Comparison of ENCODE assay signal across 8 mouse cellular contexts in genomic region chr12:55299336-55299735, GRCm38 (mm10). TPM values are rescaled to one million over a fixed set of nuclear protein-coding genes. Genes with fewer than 3 reads are reported as not detected.
DNase-seq lines count a peak whose midpoint lies in the region; ATAC-seq and TF ChIP-seq lines count a peak whose summit lies in the region.

TSS of gene 1110008L16Rik (plus strand) at chr12:55299577.

- H3K4me1 ChIP-seq in ES-E14 (ENCODE audit: control insufficient read depth in 2 of 2, insufficient read depth in 2 of 2, low read length in 2 of 2, poor library complexity in 1 of 2), result peaks cover 0 to 12% of the 10 kb centered on the region in 2 experiments; a peak in 2 of 4 replicates
- peaks cover 19% of the 10 kb centered on the region for H3K4me1 ChIP-seq in embryonic facial prominence, embryonic 14.5 days (ENCODE audit: control insufficient read depth, insufficient read depth, low read length)
- peaks cover 35% of the 10 kb centered on the region for H3K4me1 ChIP-seq in liver, embryonic 13.5 days (replicated peaks)

- H3K4me2 ChIP-seq in embryonic facial prominence, embryonic 14.5 days (ENCODE audit: low read depth, low read length), result no peak within 1 kb of the TSS
- H3K4me2 ChIP-seq in liver, embryonic 13.5 days, result peak within 1 kb of the TSS; percentile 34; the same call in 1 of the 2 replicates

- ATAC-seq in embryonic facial prominence, embryonic 14.5 days (ENCODE audit: low read depth), result no peak
- ATAC-seq in liver, embryonic 13.5 days (ENCODE audit: low read depth), result no peak

- in situ Hi-C loops in ES-E14 (cut with MboI; ENCODE audit: low sequenced_read_pairs in 2 of 2, unreplicated experiment in 2 of 2), result no loop called here

- no peak within 1 kb of the TSS for H3K27ac ChIP-seq in ES-E14 (ENCODE audit: insufficient read depth, low read depth, low read length, poor library complexity, severe bottlenecking)
- H3K27ac ChIP-seq in embryonic facial prominence, embryonic 14.5 days (replicated peaks; ENCODE audit: low read depth, low read length), result no peak within 1 kb of the TSS
- H3K27ac ChIP-seq in liver, embryonic 13.5 days, result no peak within 1 kb of the TSS

- H3K36me3 ChIP-seq in ES-E14 (ENCODE audit: control insufficient read depth, insufficient read depth, low read length, poor library complexity, severe bottlenecking), result peaks cover 7% of the 10 kb centered on the region
- H3K36me3 ChIP-seq in embryonic facial prominence, embryonic 14.5 days (ENCODE audit: control insufficient read depth, insufficient read depth, low read length), result peaks cover 38% of the 10 kb centered on the region
- H3K36me3 ChIP-seq in liver, embryonic 13.5 days, result peaks cover 42% of the 10 kb centered on the region

- intact Hi-C loops in heart, postnatal 36 days (cut with DNase I), result no loop called here

- 74% methylated on average over 5 of the region's 5 CpGs for WGBS in embryonic facial prominence, embryonic 14.5 days
- 79% methylated on average over 5 of the region's 5 CpGs for WGBS in liver, embryonic 13.5 days (ENCODE audit: insufficient replicate concordance)

- no peak within 1 kb of the TSS for H3K4me3 ChIP-seq in ES-E14 (ENCODE audit: insufficient read depth in 1 of 2, low read depth in 1 of 2, low read length in 2 of 2, poor library complexity in 1 of 2, severe bottlenecking in 1 of 2)
- no peak within 1 kb of the TSS for H3K4me3 ChIP-seq in embryonic facial prominence, embryonic 14.5 days (ENCODE audit: low read depth, low read length)
- H3K4me3 ChIP-seq in liver, embryonic 13.5 days (replicated peaks), result no peak within 1 kb of the TSS

- H3K9ac ChIP-seq in ES-E14 (ENCODE audit: insufficient read depth, low read depth, low read length, poor library complexity, severe bottlenecking), result no peak within 1 kb of the TSS
- peak within 1 kb of the TSS; percentile 45; the same call in 1 of the 2 replicates for H3K9ac ChIP-seq in embryonic facial prominence, embryonic 14.5 days (ENCODE audit: low read depth, low read length)
- peak within 1 kb of the TSS; percentile 50 for H3K9ac ChIP-seq in liver, embryonic 13.5 days

- no peak for DNase-seq in heart, postnatal 4 days
- DNase-seq in heart, postnatal 36 days, result no peak
- DNase-seq in ES-E14 (ENCODE audit: low read depth, low spot score), result no peak
- no peak for DNase-seq in embryonic facial prominence, embryonic 14.5 days (ENCODE audit: low spot score)
- DNase-seq in liver, embryonic 13.5 days, result no peak
- no peak for DNase-seq in testis, postnatal 10 days (ENCODE audit: low spot score)
- no peak for DNase-seq in retina, postnatal 1 day
- no peak for DNase-seq in MN1 (ENCODE audit: low spot score)

- no peaks in the 10 kb centered on the region for H3K27me3 ChIP-seq in embryonic facial prominence, embryonic 14.5 days (replicated peaks; ENCODE audit: control insufficient read depth, insufficient read depth, low read length)
- H3K27me3 ChIP-seq in liver, embryonic 13.5 days, result no peaks in the 10 kb centered on the region

- no peaks in the 10 kb centered on the region for H3K9me3 ChIP-seq in ES-E14 (ENCODE audit: control insufficient read depth, insufficient read depth, low read depth, low read length)
- no peaks in the 10 kb centered on the region for H3K9me3 ChIP-seq in embryonic facial prominence, embryonic 14.5 days (ENCODE audit: control insufficient read depth, low read length)
- no peaks in the 10 kb centered on the region for H3K9me3 ChIP-seq in liver, embryonic 13.5 days (replicated peaks)

TF ChIP-seq in ES-E14, 5 proteins besides CTCF, POLR2A, EP300 and RAD21:
- TF ChIP-seq ZNF384 (IDR thresholded peaks at IDR 0.05; ENCODE audit: low read depth, low read length), result no peak
- no peak for TF ChIP-seq MAFK (IDR thresholded peaks at IDR 0.05; ENCODE audit: insufficient read depth, low read depth, low read length)
- no peak for TF ChIP-seq CHD2 (IDR thresholded peaks at IDR 0.05; ENCODE audit: low read depth, low read length)
- no peak for TF ChIP-seq HCFC1 (IDR thresholded peaks at IDR 0.05; ENCODE audit: borderline replicate concordance, insufficient read depth, low read length)
- no peak for TF ChIP-seq ZC3H11A (IDR thresholded peaks at IDR 0.05; ENCODE audit: borderline replicate concordance, low read depth, low read length)

RNA-seq across cellular contexts. Expression of gene 1110008L16Rik, which starts in this region (rescaled TPM):
- total RNA-seq in heart, postnatal 4 days (2021), result 10 to 100 TPM; 10.7 to 11.1 TPM
- total RNA-seq in heart, postnatal 36 days (2021), result 10 to 100 TPM in 1 of 2 experiments, 1 to 10 TPM in 1; 10.0 to 12.0 TPM
- total RNA-seq in ES-E14 (2012; rRNA removed), result 32.5 and 39.0 TPM in 2 replicates
- polyA plus RNA-seq in embryonic facial prominence, embryonic 14.5 days (2014; fragmentation: Nextera tagmentation; extraction: Ambion mirVana), result 12.1 and 13.9 TPM in 2 replicates
- 8.9 and 10.0 TPM in 2 replicates for polyA plus RNA-seq in liver, embryonic 13.5 days (2015; fragmentation: Nextera tagmentation; extraction: Ambion mirVana)
